Mouse (Mus musculus) thymus, adult 2 months (tissue): ENCODE measurements at regions not wholly inside any gene's neighbourhood (a gene's known extent, or its start where the extent isn't known, plus 50 kb on each side); places are given as distances from the start of the nearest gene placed in this dataset.

Experiments
- DNase-seq: peaks from one replicate; pipeline ENCODE4 v3.0.0; 2021
- H3K27ac ChIP-seq: fragments of 200-500 bp; 2 replicates; pipeline ENCODE4 v1.5.1; 2012; ENCODE audit warnings: low read length, control low read depth; ENCODE audit not compliant: control insufficient read depth, insufficient read depth
- H3K27me3 ChIP-seq: fragments of 200-500 bp; 2 replicates; pipeline ENCODE4 v1.6.1; 2012; ENCODE audit warnings: mild to moderate bottlenecking, low read length, moderate library complexity, mixed read lengths; ENCODE audit not compliant: control insufficient read depth, insufficient read depth
- H3K36me3 ChIP-seq: fragments of 200-500 bp; 2 replicates; pipeline ENCODE4 v1.6.1; 2012; ENCODE audit warnings: mild to moderate bottlenecking, low read length, moderate library complexity; ENCODE audit not compliant: control insufficient read depth, insufficient read depth
- H3K4me1 ChIP-seq: fragments of 200-500 bp; replicated peaks from 2 replicates; pipeline ENCODE4 v1.6.1; 2012; ENCODE audit warnings: low read length; ENCODE audit not compliant: control insufficient read depth, insufficient read depth
- H3K4me3 ChIP-seq: fragments of 200-500 bp; 2 replicates; pipeline ENCODE4 v1.5.1; 2012; ENCODE audit warnings: mild to moderate bottlenecking, low read length, control low read depth, moderate library complexity; ENCODE audit not compliant: control insufficient read depth, insufficient read depth
- CTCF ChIP-seq: fragments of 200-500 bp; IDR thresholded peaks from 2 replicates; pipeline ENCODE4 v1.5.1; 2012; ENCODE audit warnings: mild to moderate bottlenecking, control low read depth, low read length, moderate library complexity, borderline replicate concordance; ENCODE audit not compliant: control insufficient read depth, poor library complexity, insufficient read depth; ENCODE audit errors: extremely low read depth
- POLR2A ChIP-seq: fragments of 200-500 bp; IDR thresholded peaks from 2 replicates; pipeline ENCODE4 v1.6.1; 2012; ENCODE audit warnings: mild to moderate bottlenecking, low read length, control low read depth, moderate library complexity; ENCODE audit not compliant: control insufficient read depth, poor library complexity, insufficient read depth; ENCODE audit errors: extremely low read depth
- WGBS: fragments of 180-500 bp; shearing (Covaris S2); methylation state at CpG from one replicate; pipeline ENCODE4 v1.1.7; 2018; 5-methylcytosine and 5-hydroxymethylcytosine counted together

DNA sequence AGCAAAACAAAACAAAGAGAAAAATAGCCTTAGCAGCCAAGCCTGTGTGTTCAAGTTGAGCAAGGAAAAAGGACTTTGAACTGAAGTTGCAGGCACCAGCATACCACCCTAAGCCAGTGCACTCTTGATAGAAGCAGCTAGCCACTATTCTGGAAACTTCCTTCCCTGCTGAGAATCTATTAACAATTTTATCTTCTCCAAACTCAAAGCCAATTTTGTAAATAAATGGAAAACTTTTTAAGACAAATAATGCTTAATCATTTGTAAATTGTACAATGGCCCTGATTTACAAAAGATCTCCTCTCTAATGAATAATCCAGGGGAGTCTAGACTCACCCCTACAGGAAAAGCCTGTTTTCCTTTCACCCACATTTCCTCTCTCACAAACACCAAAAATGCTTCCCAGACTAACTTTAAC is 146.7 kb upstream of the Cited2 start:
- Histone ChIP-seq H3K27ac (no peak overlapping the region), H3K4me1 (no peaks in the 10 kb centered on the region; the same call in 1 of the 2 replicates), H3K36me3 (no peaks in the 10 kb centered on the region), H3K4me3 (no peak overlapping the region), H3K27me3 (no peaks in the 10 kb centered on the region)
- DNase-seq = no peak
- no peak for TF ChIP-seq POLR2A
- TF ChIP-seq CTCF = no peak

DNA sequence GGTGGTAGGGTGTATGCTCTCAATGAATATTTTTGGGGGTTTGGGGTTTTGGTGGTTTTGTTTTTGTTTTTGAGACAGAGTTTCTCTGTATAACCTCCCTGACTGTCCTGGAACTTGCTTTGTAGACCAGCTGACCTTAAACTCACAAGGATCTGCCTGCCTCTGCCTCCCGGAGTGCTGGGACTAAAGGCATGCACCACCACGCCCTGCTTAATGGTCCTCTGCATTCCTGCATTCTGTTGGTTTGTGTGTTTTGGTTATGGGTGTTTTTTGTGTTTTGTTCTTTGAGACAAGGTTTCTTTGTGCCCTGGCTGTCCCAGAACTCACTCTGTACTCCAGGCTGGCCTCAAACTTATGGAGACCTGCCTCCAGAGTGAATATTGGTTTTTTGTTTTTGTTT is 143.6 kb upstream of the Cited2 start:
- DNase-seq = no peak
- Histone ChIP-seq H3K36me3 (no peaks in the 10 kb centered on the region), H3K4me1 (no peaks in the 10 kb centered on the region; the same call in 1 of the 2 replicates), H3K4me3 (no peak overlapping the region), H3K27ac (no peak overlapping the region), H3K27me3 (no peaks in the 10 kb centered on the region)
- TF ChIP-seq CTCF (no peak), POLR2A (no peak)
- WGBS = 93% methylated on average over 2 of the region's 2 CpGs

DNA sequence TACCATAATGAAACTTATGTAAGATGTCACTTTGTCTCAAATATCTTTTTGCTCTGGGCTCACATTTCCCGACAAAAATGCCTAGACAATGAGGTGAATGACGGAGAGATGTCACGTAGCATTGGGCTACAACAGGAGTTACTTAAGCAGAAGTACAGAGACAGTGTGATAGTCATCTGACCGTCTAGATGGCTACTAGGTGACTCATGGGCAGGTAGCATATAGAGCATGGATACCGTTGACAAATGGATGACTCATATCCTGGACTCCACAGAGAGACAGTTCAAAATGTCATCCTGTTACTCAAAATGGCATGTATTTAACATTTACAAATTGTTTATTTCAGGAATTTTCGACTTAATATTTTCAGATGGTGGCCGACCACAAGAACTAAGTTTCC is 138.2 kb upstream of the Cited2 start:
- Histone ChIP-seq H3K27ac (no peak overlapping the region), H3K4me3 (no peak overlapping the region), H3K4me1 (no peaks in the 10 kb centered on the region), H3K27me3 (no peaks in the 10 kb centered on the region), H3K36me3 (no peaks in the 10 kb centered on the region)
- DNase-seq = no peak
- no peak for TF ChIP-seq CTCF
- no peak for TF ChIP-seq POLR2A
- WGBS = 93% methylated on average over 7 of the region's 7 CpGs

DNA sequence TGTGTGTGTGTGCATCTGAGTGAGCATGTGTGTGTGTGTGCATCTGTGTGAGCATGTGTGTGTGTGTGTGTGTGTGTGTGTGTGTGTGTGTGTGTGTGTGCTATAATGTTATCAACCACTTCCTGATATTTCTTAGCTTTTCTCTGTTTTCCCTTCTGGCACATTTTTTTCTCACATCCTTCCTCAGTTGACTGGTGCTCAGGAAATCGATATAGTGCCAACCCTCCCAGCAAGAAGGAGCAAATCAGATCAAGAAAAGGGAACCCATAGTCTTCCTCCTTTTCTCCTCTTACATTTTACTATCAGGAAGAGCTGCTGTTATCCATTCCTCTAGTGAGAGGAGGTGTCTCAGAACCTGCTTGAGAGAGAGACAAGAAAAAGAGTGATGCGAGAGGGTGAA is 136.1 kb upstream of the Cited2 start:
- Histone ChIP-seq H3K36me3 (no peaks in the 10 kb centered on the region), H3K27me3 (no peaks in the 10 kb centered on the region), H3K27ac (no peak overlapping the region), H3K4me3 (no peak overlapping the region), H3K4me1 (no peaks in the 10 kb centered on the region)
- WGBS = 59% methylated on average over 2 of the region's 2 CpGs
- no peak for DNase-seq
- TF ChIP-seq CTCF = no peak
- no peak for TF ChIP-seq POLR2A

DNA sequence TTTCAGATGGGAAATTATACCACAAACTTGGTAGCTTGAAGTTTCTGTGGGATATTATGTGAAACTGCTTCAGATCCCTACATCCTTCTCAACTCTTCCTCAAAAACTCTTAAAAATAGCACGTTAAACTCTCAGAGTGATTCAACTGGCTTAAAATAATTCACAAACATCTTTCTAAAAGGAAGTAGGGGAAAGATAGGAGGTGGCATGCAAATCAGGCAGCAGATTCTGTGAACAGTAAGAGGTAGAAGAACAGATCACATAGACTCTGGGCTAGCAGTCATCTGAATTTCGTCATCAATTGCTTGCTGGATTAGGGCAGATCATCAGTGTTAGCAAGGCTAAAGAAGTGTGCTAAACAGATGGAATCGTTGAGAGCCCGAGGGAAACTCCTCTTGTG is 133.9 kb upstream of the Cited2 start:
- Histone ChIP-seq H3K4me3 (no peak overlapping the region), H3K36me3 (no peaks in the 10 kb centered on the region), H3K27ac (no peak overlapping the region), H3K27me3 (no peaks in the 10 kb centered on the region), H3K4me1 (no peaks in the 10 kb centered on the region)
- no peak for DNase-seq
- WGBS = 72% methylated on average over 4 of the region's 4 CpGs
- TF ChIP-seq CTCF (no peak), POLR2A (no peak)

DNA sequence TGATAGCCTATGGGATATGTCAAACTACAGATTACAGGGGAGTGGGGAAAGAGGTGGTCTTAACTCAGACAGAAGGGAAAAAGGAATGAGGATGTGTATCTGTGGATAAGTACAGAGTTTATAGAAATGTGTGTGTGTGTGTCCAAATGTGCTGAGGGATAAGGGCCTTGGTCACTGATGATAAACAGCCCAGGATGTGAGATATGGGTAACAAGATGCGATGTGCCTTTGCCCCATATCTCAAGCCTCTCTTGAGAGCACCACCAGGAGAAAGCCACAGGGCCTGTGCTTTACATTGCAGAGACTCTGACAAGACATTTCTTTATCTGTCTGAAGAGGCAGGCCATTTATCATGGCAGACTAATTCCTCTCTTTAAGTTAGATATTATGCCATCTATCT is 132.8 kb upstream of the Cited2 start:
- DNase-seq = no peak
- H3K4me3 ChIP-seq = no peak overlapping the region
- WGBS = 97% methylated on average over 1 of the region's 1 CpGs
- H3K36me3 ChIP-seq = no peaks in the 10 kb centered on the region
- TF ChIP-seq POLR2A (no peak), CTCF (no peak)
- no peaks in the 10 kb centered on the region for H3K4me1 ChIP-seq
- H3K27ac ChIP-seq = no peak overlapping the region
- H3K27me3 ChIP-seq = no peaks in the 10 kb centered on the region

DNA sequence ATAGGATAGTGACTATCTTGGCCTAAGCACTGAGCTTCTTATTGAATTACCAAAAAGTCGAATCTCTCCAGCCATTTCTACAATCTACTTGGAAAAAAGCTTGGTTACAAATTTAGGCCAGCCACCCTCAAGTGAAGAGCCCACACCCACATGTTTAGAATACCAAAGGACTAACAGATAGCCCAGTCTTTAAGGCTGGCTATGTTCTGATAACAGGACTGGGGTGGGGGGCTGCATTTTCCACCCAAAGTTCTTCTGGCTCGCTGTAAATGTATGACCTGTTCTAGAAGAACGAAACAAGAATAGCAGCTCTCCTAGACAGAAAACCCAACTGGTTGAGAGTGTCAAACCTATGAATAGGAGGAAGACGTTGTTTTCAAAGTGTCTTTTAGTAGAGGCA is 130.6 kb upstream of the Cited2 start:
- 95% methylated on average over 4 of the region's 4 CpGs for WGBS

More for the DNA sequence above, 130.6 kb upstream of the Cited2 start:
- no peaks in the 10 kb centered on the region for H3K36me3 ChIP-seq
- no peaks in the 10 kb centered on the region for H3K4me1 ChIP-seq
- DNase-seq = no peak
- TF ChIP-seq POLR2A (no peak), CTCF (no peak)
- H3K27me3 ChIP-seq = no peaks in the 10 kb centered on the region
- no peak overlapping the region for H3K27ac ChIP-seq
- H3K4me3 ChIP-seq = no peak overlapping the region
